Mouse (Mus musculus): ENCODE measurements around the gene Cnr2. TPM values are rescaled to one million over a fixed set of nuclear protein-coding genes. Genes with fewer than 3 reads are reported as not detected.

Cnr2 gene
- total and polyA plus RNA-seq, 3 experiments = 6.8 to 10.2 TPM; not detected in 1

GRCm38 (mm10) chr4:135902606-135903242 is 7.5 kb downstream of the Cnr2 start:
- no peak for TF ChIP-seq MAX (IDR thresholded peaks at IDR 0.05; ENCODE audit: low read length)
- no peak for TF ChIP-seq MYC (IDR thresholded peaks at IDR 0.05; ENCODE audit: low read depth, low read length)
- TF ChIP-seq ZNF384 (IDR thresholded peaks at IDR 0.05; ENCODE audit: low read depth, low read length) = no peak
- TF ChIP-seq MXI1 (IDR thresholded peaks at IDR 0.05; ENCODE audit: low read depth, low read length) = no peak
- no peak for TF ChIP-seq MAFK (IDR thresholded peaks at IDR 0.05; ENCODE audit: borderline replicate concordance, low read depth, low read length)
- TF ChIP-seq E2F4 (IDR thresholded peaks at IDR 0.05; ENCODE audit: borderline replicate concordance, low read depth, low read length) = no peak
- no peak for TF ChIP-seq ETS1 (IDR thresholded peaks at IDR 0.05; ENCODE audit: low read depth, low read length)
- TF ChIP-seq ZC3H11A (IDR thresholded peaks at IDR 0.05; ENCODE audit: low read depth, low read length) = no peak
- no peak for TF ChIP-seq MEF2A (IDR thresholded peaks at IDR 0.05; ENCODE audit: extremely low read depth, insufficient replicate concordance, low read depth, low read length, poor library complexity, severe bottlenecking)
- TF ChIP-seq KAT2A (conservative IDR thresholded peaks at IDR 0.05; ENCODE audit: low read depth, low read length) = no peak
- no peak for TF ChIP-seq BHLHE40 (IDR thresholded peaks at IDR 0.05; ENCODE audit: borderline replicate concordance, low read depth, low read length)
- TF ChIP-seq ELF1 (IDR thresholded peaks at IDR 0.05; ENCODE audit: low read depth, low read length) = no peak
- no peak for TF ChIP-seq ZKSCAN1 (IDR thresholded peaks at IDR 0.05; ENCODE audit: low read depth, low read length)
- no peak for TF ChIP-seq CTCF (IDR thresholded peaks at IDR 0.05 in 2 of 3, conservative IDR thresholded peaks at IDR 0.05 in 1 of 3; ENCODE audit: control insufficient read depth in 1 of 3, insufficient read depth in 1 of 3, low read depth in 2 of 3, low read length in 3 of 3, poor library complexity in 1 of 3, severe bottlenecking in 1 of 3)
- no peak for TF ChIP-seq SIN3A (IDR thresholded peaks at IDR 0.05; ENCODE audit: low read length)
- TF ChIP-seq JUND (IDR thresholded peaks at IDR 0.05; ENCODE audit: low read depth, low read length) = no peak
- no peak for TF ChIP-seq TAL1 (IDR thresholded peaks at IDR 0.05; ENCODE audit: low read length)
- TF ChIP-seq USF2 (IDR thresholded peaks at IDR 0.05; ENCODE audit: borderline replicate concordance in 1 of 2, insufficient read depth in 1 of 2, low read depth in 1 of 2, low read length in 2 of 2) = no peak
- H3K4me3 ChIP-seq (ENCODE audit: control insufficient read depth in 1 of 2, insufficient read depth in 1 of 2, low read depth in 2 of 2, low read length in 2 of 2) = no peak overlapping the region
- H3K27ac ChIP-seq (ENCODE audit: control insufficient read depth, low read depth, low read length) = no peak overlapping the region
- H3K79me2 ChIP-seq (ENCODE audit: control insufficient read depth, insufficient read depth, low read length, poor library complexity) = peaks cover under 1% of the 10 kb centered on the region
- H3K9ac ChIP-seq (ENCODE audit: control insufficient read depth, low read depth, low read length, poor library complexity, severe bottlenecking) = no peak overlapping the region
- no peak for DNase-seq (ENCODE audit: low read depth, low spot score)
- no peaks in the 10 kb centered on the region for H3K9me3 ChIP-seq (replicated peaks; ENCODE audit: insufficient read depth, low read length)
- no peaks in the 10 kb centered on the region for H3K27me3 ChIP-seq (ENCODE audit: control insufficient read depth in 1 of 2, insufficient read depth in 2 of 2, low read length in 2 of 2)
- peaks cover 0 to 14% of the 10 kb centered on the region in 2 experiments; a peak in 2 of 4 replicates for H3K36me3 ChIP-seq (ENCODE audit: control insufficient read depth in 1 of 2, insufficient read depth in 2 of 2, low read length in 2 of 2)
- H3K4me1 ChIP-seq (ENCODE audit: control insufficient read depth in 1 of 2, insufficient read depth in 2 of 2, low read length in 2 of 2) = peaks cover 14 to 19% of the 10 kb centered on the region in 2 experiments

DNA sequence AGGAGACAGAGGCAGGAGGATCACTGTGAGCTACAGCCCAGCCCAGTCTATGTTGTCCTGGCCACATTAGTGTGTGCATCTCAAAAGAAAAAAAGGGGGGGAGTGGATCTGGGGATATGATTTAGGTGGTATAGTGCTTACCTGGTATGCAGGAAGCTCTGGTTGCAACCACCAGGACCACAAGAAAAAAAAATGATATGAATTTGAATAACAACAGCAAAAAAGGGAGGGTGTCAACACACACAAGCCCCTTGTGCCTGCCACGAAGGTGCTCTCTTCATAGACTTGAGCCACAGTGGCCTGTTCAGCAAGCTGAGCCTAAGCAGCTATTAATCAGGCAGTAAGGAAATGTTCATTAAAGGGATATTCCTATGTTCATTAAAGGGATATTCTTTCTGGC is 9.6 kb downstream of the Cnr2 start:
- DNase-seq (ENCODE audit: low read depth, low spot score) = no peak
- Histone ChIP-seq H3K9ac (ENCODE audit: control insufficient read depth, low read depth, low read length, poor library complexity, severe bottlenecking) (no peak overlapping the region), H3K36me3 (ENCODE audit: control insufficient read depth in 1 of 2, insufficient read depth in 2 of 2, low read length in 2 of 2) (peaks cover 0 to 14% of the 10 kb centered on the region in 2 experiments; a peak in 2 of 4 replicates), H3K9me3 (replicated peaks; ENCODE audit: insufficient read depth, low read length) (no peaks in the 10 kb centered on the region), H3K79me2 (ENCODE audit: control insufficient read depth, insufficient read depth, low read length, poor library complexity) (no peaks in the 10 kb centered on the region), H3K4me3 (ENCODE audit: control insufficient read depth in 1 of 2, insufficient read depth in 1 of 2, low read depth in 2 of 2, low read length in 2 of 2) (no peak overlapping the region), H3K4me1 (ENCODE audit: control insufficient read depth in 1 of 2, insufficient read depth in 2 of 2, low read length in 2 of 2) (peaks cover 17% of the 10 kb centered on the region in 2 experiments), H3K27me3 (ENCODE audit: control insufficient read depth in 1 of 2, insufficient read depth in 2 of 2, low read length in 2 of 2) (no peaks in the 10 kb centered on the region), H3K27ac (ENCODE audit: control insufficient read depth, low read depth, low read length) (no peak overlapping the region)
- TF ChIP-seq MYC (IDR thresholded peaks at IDR 0.05; ENCODE audit: low read depth, low read length) (no peak), MXI1 (IDR thresholded peaks at IDR 0.05; ENCODE audit: low read depth, low read length) (no peak), GATA1 (IDR thresholded peaks at IDR 0.05; ENCODE audit: low read depth, low read length) (no peak), POLR2A (IDR thresholded peaks at IDR 0.05; ENCODE audit: control insufficient read depth in 1 of 2, insufficient read depth in 1 of 2, low read depth in 1 of 2, low read length in 2 of 2, poor library complexity in 1 of 2) (no peak), KAT2A (conservative IDR thresholded peaks at IDR 0.05; ENCODE audit: low read depth, low read length) (no peak), ELF1 (IDR thresholded peaks at IDR 0.05; ENCODE audit: low read depth, low read length) (no peak), CHD1 (IDR thresholded peaks at IDR 0.05; ENCODE audit: low read depth, low read length) (no peak), POLR2AphosphoS2 (IDR thresholded peaks at IDR 0.05; ENCODE audit: low read length) (no peak), MAZ (IDR thresholded peaks at IDR 0.05; ENCODE audit: low read depth, low read length) (no peak), POLR2AphosphoS5 (IDR thresholded peaks at IDR 0.05; ENCODE audit: borderline replicate concordance, low read depth, low read length) (no peak), USF2 (IDR thresholded peaks at IDR 0.05; ENCODE audit: borderline replicate concordance in 1 of 2, insufficient read depth in 1 of 2, low read depth in 1 of 2, low read length in 2 of 2) (no peak), TBP (IDR thresholded peaks at IDR 0.05; ENCODE audit: low read depth, low read length) (no peak), JUND (IDR thresholded peaks at IDR 0.05; ENCODE audit: low read depth, low read length) (no peak), EP300 (IDR thresholded peaks at IDR 0.05; ENCODE audit: low read depth in 1 of 2, low read length in 2 of 2) (no peak), SMC3 (IDR thresholded peaks at IDR 0.05; ENCODE audit: low read depth, low read length) (no peak), USF1 (IDR thresholded peaks at IDR 0.05; ENCODE audit: low read depth, low read length) (no peak), ZMIZ1 (IDR thresholded peaks at IDR 0.05; ENCODE audit: low read depth, low read length) (no peak)
